Mouse (Mus musculus): Measurements from ENCODE around the gene Tmem54. TPM values are rescaled to one million over a fixed set of nuclear protein-coding genes. Genes with fewer than 3 reads are reported as not detected.

The Tmem54 gene
- polyA plus RNA-seq (2014; fragmentation: Nextera tagmentation; extraction: Ambion mirVana), result 11.9 and 13.1 TPM in 2 replicates

- WGBS, result 1% methylated on average over 40 of the region's 40 CpGs
- Histone ChIP-seq H3K9me3 (ENCODE audit: low read depth, low read length) (no peaks in the 10 kb centered on the region), H3K4me1 (ENCODE audit: insufficient read depth) (no peaks in the 10 kb centered on the region), H3K9ac (peak within 1 kb of the TSS; percentile 26; the same call in 1 of the 2 replicates), H3K4me3 (ENCODE audit: low read depth, low read length) (peak within 1 kb of the TSS; percentile 23), H3K27ac (ENCODE audit: low read depth) (no peak within 1 kb of the TSS), H3K27me3 (ENCODE audit: insufficient read depth, low read length) (peaks cover 28% of the 10 kb centered on the region), H3K4me2 (peak within 1 kb of the TSS; percentile 54), H3K36me3 (ENCODE audit: insufficient read depth) (no peaks in the 10 kb centered on the region)
- TF ChIP-seq CTCF (IDR thresholded peaks at IDR 0.05; ENCODE audit: low read depth), result no peak
- DNase-seq (peak; percentile 73), ATAC-seq (ENCODE audit: insufficient read depth) (peak; percentile 65; the same call in 1 of the 2 replicates)
Observed at GRCm38 (mm10) chr4:129105356-129105755, at the start of gene Tmem54. TSS of gene Tmem54 (plus strand) at chr4:129105548.

- Histone ChIP-seq H3K27me3 (ENCODE audit: insufficient read depth, low read length) (0 out of 2 replicates have a peak, but pooled peaks cover 5% of the 10 kb centered on the region), H3K4me1 (ENCODE audit: insufficient read depth) (peaks cover 5% of the 10 kb centered on the region), H3K9me3 (ENCODE audit: low read depth, low read length) (no peaks in the 10 kb centered on the region), H3K4me3 (ENCODE audit: low read depth, low read length) (no peak overlapping the region), H3K27ac (ENCODE audit: low read depth) (no peak overlapping the region), H3K4me2 (no peak overlapping the region), H3K9ac (no peak overlapping the region), H3K36me3 (ENCODE audit: insufficient read depth) (no peaks in the 10 kb centered on the region)
- TF ChIP-seq CTCF (IDR thresholded peaks at IDR 0.05; ENCODE audit: low read depth), result no peak
- no peak for ATAC-seq (ENCODE audit: insufficient read depth)
- 80% methylated on average over 5 of the region's 5 CpGs for WGBS
- no peak for DNase-seq
Observed at GRCm38 (mm10) chr4:129055562-129055961, 49.8 kb upstream of the Tmem54 start.

- Histone ChIP-seq H3K27ac (ENCODE audit: low read depth) (peak overlapping the region; percentile 88), H3K4me2 (peak overlapping the region; percentile 100), H3K9ac (peak overlapping the region; percentile 91), H3K36me3 (ENCODE audit: insufficient read depth) (no peaks in the 10 kb centered on the region), H3K4me3 (ENCODE audit: low read depth, low read length) (peak overlapping the region; percentile 86), H3K9me3 (ENCODE audit: low read depth, low read length) (no peaks in the 10 kb centered on the region), H3K27me3 (ENCODE audit: insufficient read depth, low read length) (no peaks in the 10 kb centered on the region), H3K4me1 (ENCODE audit: insufficient read depth) (peaks cover 5% of the 10 kb centered on the region)
- 4% methylated on average over 39 of the region's 44 CpGs for WGBS
- DNase-seq (peak; percentile 99), ATAC-seq (ENCODE audit: insufficient read depth) (peak; percentile 96)
- TF ChIP-seq CTCF (IDR thresholded peaks at IDR 0.05; ENCODE audit: low read depth), result no peak
Observed at GRCm38 (mm10) chr4:129057533-129058206, 47.7 kb upstream of the Tmem54 start.

GRCm38 (mm10) chr4:129058207-129059092 is 46.9 kb upstream of the Tmem54 start, which contains the start of gene Rnf19b:
TSS of gene Rnf19b (plus strand) at chr4:129058271.
- WGBS, result under 1% methylated on average over 93 of the region's 107 CpGs
- DNase-seq, result peak; percentile 48
- TF ChIP-seq CTCF (IDR thresholded peaks at IDR 0.05; ENCODE audit: low read depth), result no peak

GRCm38 (mm10) chr4:129059125-129059551 is 46.2 kb upstream of the Tmem54 start:
- Histone ChIP-seq H3K9ac (peak overlapping the region; percentile 91), H3K4me1 (ENCODE audit: insufficient read depth) (peaks cover 5% of the 10 kb centered on the region; the same call in 1 of the 2 replicates), H3K4me3 (ENCODE audit: low read depth, low read length) (peak overlapping the region; percentile 86), H3K4me2 (peak overlapping the region; percentile 100), H3K27ac (ENCODE audit: low read depth) (peak overlapping the region; percentile 88; the same call in 1 of the 2 replicates), H3K9me3 (ENCODE audit: low read depth, low read length) (no peaks in the 10 kb centered on the region), H3K36me3 (ENCODE audit: insufficient read depth) (no peaks in the 10 kb centered on the region), H3K27me3 (ENCODE audit: insufficient read depth, low read length) (no peaks in the 10 kb centered on the region)
- under 1% methylated on average over 13 of the region's 13 CpGs for WGBS
- TF ChIP-seq CTCF (IDR thresholded peaks at IDR 0.05; ENCODE audit: low read depth), result no peak
- DNase-seq, result peak; percentile 73
- no peak for ATAC-seq (ENCODE audit: insufficient read depth)

More at GRCm38 (mm10) chr4:129058207-129059092, 46.9 kb upstream of the Tmem54 start, which contains the start of gene Rnf19b:
- ATAC-seq (ENCODE audit: insufficient read depth), result peak; percentile 61
- H3K9ac ChIP-seq, result peak within 1 kb of the TSS; percentile 91
- no peaks in the 10 kb centered on the region for H3K36me3 ChIP-seq (ENCODE audit: insufficient read depth)
- no peaks in the 10 kb centered on the region for H3K9me3 ChIP-seq (ENCODE audit: low read depth, low read length)
- H3K27me3 ChIP-seq (ENCODE audit: insufficient read depth, low read length), result no peaks in the 10 kb centered on the region
- H3K4me3 ChIP-seq (ENCODE audit: low read depth, low read length), result peak within 1 kb of the TSS; percentile 86
- peak within 1 kb of the TSS; percentile 88 for H3K27ac ChIP-seq (ENCODE audit: low read depth)
- H3K4me2 ChIP-seq, result peak within 1 kb of the TSS; percentile 100
- H3K4me1 ChIP-seq (ENCODE audit: insufficient read depth), result peaks cover 5% of the 10 kb centered on the region; the same call in 1 of the 2 replicates

GRCm38 (mm10) chr4:129059922-129060321 is 45.4 kb upstream of the Tmem54 start:
- DNase-seq (no peak), ATAC-seq (ENCODE audit: insufficient read depth) (no peak)
- 34% methylated on average over 4 of the region's 4 CpGs for WGBS
- Histone ChIP-seq H3K27ac (ENCODE audit: low read depth) (no peak overlapping the region), H3K4me2 (peak overlapping the region; percentile 100), H3K9ac (no peak overlapping the region), H3K9me3 (ENCODE audit: low read depth, low read length) (no peaks in the 10 kb centered on the region), H3K36me3 (ENCODE audit: insufficient read depth) (no peaks in the 10 kb centered on the region), H3K4me1 (ENCODE audit: insufficient read depth) (peaks cover 5% of the 10 kb centered on the region; the same call in 1 of the 2 replicates), H3K27me3 (ENCODE audit: insufficient read depth, low read length) (no peaks in the 10 kb centered on the region), H3K4me3 (ENCODE audit: low read depth, low read length) (peak overlapping the region; percentile 86; the same call in 1 of the 2 replicates)
- TF ChIP-seq CTCF (IDR thresholded peaks at IDR 0.05; ENCODE audit: low read depth), result no peak
